Mouse (Mus musculus) heart, adult 8-10 months (tissue): ENCODE results near the gene Vmn1r15. TPM values are rescaled to one million over a fixed set of nuclear protein-coding genes. Genes with fewer than 3 reads are reported as not detected.

Experiments
- DNase-seq: peaks from one replicate; pipeline ENCODE4 v3.0.0; 2022; ENCODE audit warnings: low spot score
- total RNA-seq, 4 experiments: library from RNA; stranded (reverse); gene quantifications; 2 replicates each; pipeline ENCODE4 v1.2.4; 2022

Gene Vmn1r15
- total RNA-seq, result not detected

- no peak for DNase-seq
These were observed at the start of gene Vmn1r15 for GRCm38 (mm10) chr6:57257652-57258051. Gene Vmn1r15 (plus strand): TSS chr6:57257952.

GRCm38 (mm10) chr6:57231386-57231785 lies 26.4 kb upstream of the Vmn1r15 start, which contains the start of gene Vmn1r14:
Gene Vmn1r14 (plus strand): TSS chr6:57231686.
- no peak for DNase-seq

- no peak for DNase-seq
These were observed 3.2 kb downstream of the Vmn1r15 start for GRCm38 (mm10) chr6:57260990-57261389.

GRCm38 (mm10) chr6:57271881-57272280 lies 14.1 kb downstream of the Vmn1r15 start:
- no peak for DNase-seq

GRCm38 (mm10) chr6:57272517-57272916 lies 14.8 kb downstream of the Vmn1r15 start:
- DNase-seq, result no peak

GRCm38 (mm10) chr6:57278952-57279351 lies 21.2 kb downstream of the Vmn1r15 start:
- DNase-seq, result no peak

Other genes with a start within 250 kb of the Vmn1r15 start
- not detected for gene Vmn1r7, start 232.6 kb upstream of the Vmn1r15 start, total RNA-seq
- not detected for gene Vmn1r8, start 225.7 kb upstream of the Vmn1r15 start, total RNA-seq
- gene Vmn1r9, start 191.2 kb upstream of the Vmn1r15 start, total RNA-seq, result not detected
- gene Vmn1r10, start 148.5 kb upstream of the Vmn1r15 start, total RNA-seq, result not detected
- gene Vmn1r11, start 124.5 kb upstream of the Vmn1r15 start, total RNA-seq, result not detected
- not detected for gene Vmn1r12, start 101.0 kb upstream of the Vmn1r15 start, total RNA-seq
- gene Vmn1r13, start 54.7 kb upstream of the Vmn1r15 start, total RNA-seq, result not detected
- not detected for gene Vmn1r14, start 26.3 kb upstream of the Vmn1r15 start, total RNA-seq
- gene Vmn1r16, start 71.5 kb downstream of the Vmn1r15 start, total RNA-seq, result not detected
- gene Vmn1r17, start 105.8 kb downstream of the Vmn1r15 start, total RNA-seq, result not detected
- gene Vmn1r18, start 137.8 kb downstream of the Vmn1r15 start, total RNA-seq, result not detected
- not detected for gene Vmn1r19, start 145.8 kb downstream of the Vmn1r15 start, total RNA-seq
- not detected for gene Vmn1r20, start 171.0 kb downstream of the Vmn1r15 start, total RNA-seq